Mouse (Mus musculus) G1E (cell line): ENCODE results near the gene Tpmt.

Experiments
- CTCF ChIP-seq: IDR thresholded peaks from 2 replicates; pipeline ENCODE4 v1.5.1; 2012; ENCODE audit warnings: low read depth, low read length, inconsistent platforms, mixed read lengths
- GATA1 ChIP-seq: IDR thresholded peaks from 2 replicates; pipeline ENCODE4 v1.6.1; 2012; ENCODE audit warnings: borderline replicate concordance, low read length, inconsistent platforms, mixed read lengths
- POLR2AphosphoS5 ChIP-seq: IDR thresholded peaks from 2 replicates; pipeline ENCODE4 v1.6.1; 2012; ENCODE audit warnings: low read depth, low read length, inconsistent platforms; ENCODE audit not compliant: insufficient replicate concordance
- TAL1 ChIP-seq: conservative IDR thresholded peaks from 2 replicates; pipeline ENCODE4 v1.6.1; 2012; ENCODE audit warnings: low read depth, low read length, inconsistent platforms, mixed read lengths

DNA sequence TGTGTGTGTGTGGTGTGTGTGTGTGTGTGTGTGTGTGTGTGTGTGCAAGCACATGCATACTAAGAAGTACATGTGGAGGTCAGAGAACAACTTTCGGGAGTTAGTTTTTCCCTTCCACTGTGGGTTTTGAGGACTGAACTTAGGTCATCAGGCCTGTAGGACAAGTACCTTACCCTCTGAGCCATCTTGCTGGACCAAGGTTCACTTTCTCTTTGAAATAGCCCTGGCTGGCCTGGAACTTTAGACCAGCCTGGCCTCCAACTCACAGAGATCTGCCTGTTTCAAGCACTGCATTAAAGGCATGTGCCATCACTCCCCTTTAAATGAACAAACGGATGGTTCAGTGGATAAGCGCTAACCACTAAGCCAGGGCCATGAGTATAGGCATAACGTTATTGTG, 10.9 kb downstream of the Tpmt start:
- TF ChIP-seq GATA1: no peak
- TF ChIP-seq CTCF: no peak
- TF ChIP-seq POLR2AphosphoS5: no peak
- TF ChIP-seq TAL1: no peak
